Mouse (Mus musculus) neural tube, embryonic 13.5 days (tissue): ENCODE measurements around the gene Dst. TPM values are rescaled to one million over a fixed set of nuclear protein-coding genes. Genes with fewer than 3 reads are reported as not detected.

Experiments used
- ATAC-seq: fragments of 200-750 bp; cut with Nextera tagmentation; 2 replicates; pipeline ENCODE4 v1.8.0; 2017; ENCODE audit warnings: low read depth, mild to moderate bottlenecking, moderate TSS enrichment, moderate library complexity
- H3K27ac ChIP-seq: fragments of 300-500 bp; sonication (generic); replicated peaks from 2 replicates; pipeline ENCODE4 v1.5.1; 2015; ENCODE audit warnings: moderate library complexity, mild to moderate bottlenecking, inconsistent platforms
- H3K27me3 ChIP-seq: fragments of 300-500 bp; sonication (generic); 2 replicates; pipeline ENCODE4 v1.6.1; 2015; ENCODE audit warnings: mild to moderate bottlenecking, inconsistent platforms
- H3K36me3 ChIP-seq: fragments of 300-500 bp; sonication (generic); 2 replicates; pipeline ENCODE4 v1.6.1; 2015; ENCODE audit warnings: mild to moderate bottlenecking, inconsistent platforms
- H3K4me1 ChIP-seq: fragments of 300-500 bp; sonication (generic); replicated peaks from 2 replicates; pipeline ENCODE4 v1.6.1; 2015; ENCODE audit warnings: inconsistent platforms
- H3K4me2 ChIP-seq: fragments of 300-500 bp; sonication (generic); 2 replicates; pipeline ENCODE4 v1.6.1; 2015; ENCODE audit warnings: inconsistent platforms, mild to moderate bottlenecking, moderate library complexity
- H3K4me3 ChIP-seq: fragments of 300-500 bp; sonication (generic); 2 replicates; pipeline ENCODE4 v1.5.1; 2015; ENCODE audit warnings: mild to moderate bottlenecking, inconsistent platforms
- H3K9ac ChIP-seq: fragments of 300-500 bp; sonication (generic); 2 replicates; pipeline ENCODE4 v1.6.1; 2015; ENCODE audit warnings: moderate library complexity, mild to moderate bottlenecking, inconsistent platforms
- H3K9me3 ChIP-seq: fragments of 300-500 bp; sonication (generic); 2 replicates; pipeline ENCODE4 v1.6.1; 2016; ENCODE audit warnings: inconsistent platforms
- WGBS: fragments of 180-500 bp; shearing (Covaris S2); methylation state at CpG from one replicate; pipeline ENCODE4 v1.1.7; 2015; 5-methylcytosine and 5-hydroxymethylcytosine counted together
- polyA plus RNA-seq: library from polyadenylated mRNA; unstranded; fragments of >200 nt; fragmentation: Nextera tagmentation; extraction: Ambion mirVana; gene quantifications from 2 replicates; pipeline ENCODE4 v1.2.1, GENCODE M21; 2015

Gene Dst
- polyA plus RNA-seq, 1 experiment from 2014 or later, result 44.4 TPM

GRCm38 (mm10) chr1:34073436-34074169 lies 165.6 kb downstream of the Dst start:
- 0 out of 2 replicates have a peak, but pooled peaks cover 2% of the 10 kb centered on the region for H3K27me3 ChIP-seq
- no peak overlapping the region for H3K4me3 ChIP-seq
- no peak for ATAC-seq
- H3K4me1 ChIP-seq, result peaks cover 54% of the 10 kb centered on the region
- no peaks in the 10 kb centered on the region for H3K36me3 ChIP-seq
- H3K9me3 ChIP-seq, result no peaks in the 10 kb centered on the region
- H3K9ac ChIP-seq, result no peak overlapping the region
- H3K27ac ChIP-seq, result no peak overlapping the region
- H3K4me2 ChIP-seq, result no peak overlapping the region
- WGBS, result 36% methylated on average over 10 of the region's 10 CpGs

GRCm38 (mm10) chr1:34074245-34075187 lies 166.5 kb downstream of the Dst start:
- 0 out of 2 replicates have a peak overlapping the region, but pooled peaks have one; percentile 11 for H3K27ac ChIP-seq
- H3K9ac ChIP-seq, result 0 out of 2 replicates have a peak overlapping the region, but pooled peaks have one; percentile 22
- H3K9me3 ChIP-seq, result no peaks in the 10 kb centered on the region
- ATAC-seq, result 0 out of 2 replicates have a peak, but pooled peaks have one; percentile 32
- no peak overlapping the region for H3K4me3 ChIP-seq
- H3K27me3 ChIP-seq, result 0 out of 2 replicates have a peak, but pooled peaks cover 2% of the 10 kb centered on the region
- H3K4me1 ChIP-seq, result peaks cover 50% of the 10 kb centered on the region
- H3K4me2 ChIP-seq, result no peak overlapping the region
- WGBS, result 26% methylated on average over 15 of the region's 15 CpGs
- H3K36me3 ChIP-seq, result no peaks in the 10 kb centered on the region

GRCm38 (mm10) chr1:34076701-34077421 lies 168.8 kb downstream of the Dst start:
- ATAC-seq, result peak; percentile 59
- Histone ChIP-seq H3K27me3 (0 out of 2 replicates have a peak, but pooled peaks cover 2% of the 10 kb centered on the region), H3K36me3 (no peaks in the 10 kb centered on the region), H3K9me3 (no peaks in the 10 kb centered on the region), H3K4me3 (no peak overlapping the region), H3K27ac (no peak overlapping the region), H3K4me1 (peaks cover 42% of the 10 kb centered on the region), H3K4me2 (peak overlapping the region; percentile 18), H3K9ac (no peak overlapping the region)
- whole genome bisulfite sequencing, result 12% methylated on average over 12 of the region's 12 CpGs

- H3K36me3 ChIP-seq, result no peaks in the 10 kb centered on the region
- peaks cover 39% of the 10 kb centered on the region for H3K4me1 ChIP-seq
- peak; percentile 51; the same call in 1 of the 2 replicates for ATAC-seq
- no peak overlapping the region for H3K27ac ChIP-seq
- H3K4me3 ChIP-seq, result no peak overlapping the region
- peak overlapping the region; percentile 18; the same call in 1 of the 2 replicates for H3K4me2 ChIP-seq
- WGBS, result 23% methylated on average over 6 of the region's 7 CpGs
- no peak overlapping the region for H3K9ac ChIP-seq
- H3K9me3 ChIP-seq, result no peaks in the 10 kb centered on the region
- 0 out of 2 replicates have a peak, but pooled peaks cover 2% of the 10 kb centered on the region for H3K27me3 ChIP-seq
These were observed 169.4 kb downstream of the Dst start for GRCm38 (mm10) chr1:34077422-34077790.

GRCm38 (mm10) chr1:34077941-34078340 lies 169.9 kb downstream of the Dst start:
- Histone ChIP-seq H3K4me2 (no peak overlapping the region), H3K4me1 (peaks cover 37% of the 10 kb centered on the region), H3K36me3 (no peaks in the 10 kb centered on the region), H3K27ac (no peak overlapping the region), H3K4me3 (no peak overlapping the region), H3K9me3 (no peaks in the 10 kb centered on the region), H3K27me3 (0 out of 2 replicates have a peak, but pooled peaks cover 2% of the 10 kb centered on the region), H3K9ac (no peak overlapping the region)
- WGBS, result 87% methylated on average over 6 of the region's 6 CpGs
- ATAC-seq, result no peak

GRCm38 (mm10) chr1:34089011-34089410 lies 181.0 kb downstream of the Dst start:
- H3K4me3 ChIP-seq, result no peak overlapping the region
- no peak overlapping the region for H3K4me2 ChIP-seq
- no peak overlapping the region for H3K27ac ChIP-seq
- no peaks in the 10 kb centered on the region for H3K27me3 ChIP-seq
- WGBS, result 94% methylated on average over 3 of the region's 3 CpGs
- no peak overlapping the region for H3K9ac ChIP-seq
- peaks cover 34% of the 10 kb centered on the region for H3K36me3 ChIP-seq
- H3K4me1 ChIP-seq, result 0 out of 2 replicates have a peak, but pooled peaks cover 6% of the 10 kb centered on the region
- no peaks in the 10 kb centered on the region for H3K9me3 ChIP-seq
- ATAC-seq, result no peak

GRCm38 (mm10) chr1:34090700-34091099 lies 182.7 kb downstream of the Dst start:
- Histone ChIP-seq H3K4me2 (no peak overlapping the region), H3K4me3 (no peak overlapping the region)

GRCm38 (mm10) chr1:34093652-34094051 lies 185.6 kb downstream of the Dst start:
- Histone ChIP-seq H3K36me3 (peaks cover 10% of the 10 kb centered on the region), H3K9ac (no peak overlapping the region), H3K9me3 (no peaks in the 10 kb centered on the region), H3K4me2 (no peak overlapping the region), H3K27ac (no peak overlapping the region), H3K27me3 (no peaks in the 10 kb centered on the region), H3K4me3 (no peak overlapping the region), H3K4me1 (peaks cover 42% of the 10 kb centered on the region)
- 93% methylated on average over 7 of the region's 7 CpGs for WGBS
- ATAC-seq, result no peak

More at GRCm38 (mm10) chr1:34090700-34091099, 182.7 kb downstream of the Dst start:
- Histone ChIP-seq H3K4me1 (peaks cover 22% of the 10 kb centered on the region), H3K27me3 (no peaks in the 10 kb centered on the region), H3K9ac (no peak overlapping the region), H3K9me3 (no peaks in the 10 kb centered on the region), H3K36me3 (peaks cover 34% of the 10 kb centered on the region), H3K27ac (no peak overlapping the region)
- no peak for ATAC-seq
- 49% methylated on average over 7 of the region's 7 CpGs for WGBS

GRCm38 (mm10) chr1:34094301-34094700 lies 186.3 kb downstream of the Dst start:
- 39% methylated on average over 5 of the region's 5 CpGs for WGBS
- H3K9me3 ChIP-seq, result no peaks in the 10 kb centered on the region
- H3K4me1 ChIP-seq, result peaks cover 42% of the 10 kb centered on the region
- H3K4me2 ChIP-seq, result no peak overlapping the region
- no peak for ATAC-seq
- no peak overlapping the region for H3K9ac ChIP-seq
- no peak overlapping the region for H3K4me3 ChIP-seq
- H3K27me3 ChIP-seq, result no peaks in the 10 kb centered on the region
- peaks cover 7% of the 10 kb centered on the region for H3K36me3 ChIP-seq
- no peak overlapping the region for H3K27ac ChIP-seq

- no peak for ATAC-seq
- WGBS, result 49% methylated on average over 4 of the region's 4 CpGs
- H3K4me3 ChIP-seq, result no peak overlapping the region
These were observed 187.1 kb downstream of the Dst start for GRCm38 (mm10) chr1:34095173-34095572.

GRCm38 (mm10) chr1:34096923-34097322 lies 188.9 kb downstream of the Dst start:
- H3K9me3 ChIP-seq, result no peaks in the 10 kb centered on the region
- H3K27me3 ChIP-seq, result no peaks in the 10 kb centered on the region
- H3K9ac ChIP-seq, result no peak overlapping the region
- H3K4me2 ChIP-seq, result no peak overlapping the region
- peak; percentile 36; the same call in 1 of the 2 replicates for ATAC-seq
- no peak overlapping the region for H3K4me3 ChIP-seq
- H3K36me3 ChIP-seq, result no peaks in the 10 kb centered on the region
- H3K4me1 ChIP-seq, result peaks cover 49% of the 10 kb centered on the region
- WGBS, result 49% methylated on average over 3 of the region's 3 CpGs
- no peak overlapping the region for H3K27ac ChIP-seq

More at GRCm38 (mm10) chr1:34095173-34095572, 187.1 kb downstream of the Dst start:
- Histone ChIP-seq H3K9me3 (no peaks in the 10 kb centered on the region), H3K4me1 (peaks cover 43% of the 10 kb centered on the region), H3K9ac (no peak overlapping the region), H3K27me3 (no peaks in the 10 kb centered on the region), H3K27ac (0 out of 2 replicates have a peak overlapping the region, but pooled peaks have one; percentile 25), H3K36me3 (peaks cover under 1% of the 10 kb centered on the region; the same call in 1 of the 2 replicates), H3K4me2 (no peak overlapping the region)
